Mouse (Mus musculus): ENCODE measurements around the gene Msi2. TPM values are rescaled to one million over a fixed set of nuclear protein-coding genes. Genes with fewer than 3 reads are reported as not detected.

Gene Msi2
- total and polyA plus RNA-seq, 2 experiments from 2014 or later: 33.0 to 170 TPM

- TF ChIP-seq CTCF (IDR thresholded peaks at IDR 0.05; ENCODE audit: low read depth): no peak
- Histone ChIP-seq H3K36me3 (ENCODE audit: insufficient read depth, low read length) (no peaks in the 10 kb centered on the region), H3K9ac (replicated peaks; ENCODE audit: low read length) (0 out of 2 replicates have a peak overlapping the region, but pooled peaks have one; percentile 14), H3K4me1 (ENCODE audit: insufficient read depth, low read length) (peaks cover 46% of the 10 kb centered on the region), H3K4me2 (ENCODE audit: low read depth, low read length) (peak overlapping the region; percentile 19; the same call in 1 of the 2 replicates), H3K27me3 (ENCODE audit: insufficient read depth, low read length) (no peaks in the 10 kb centered on the region), H3K27ac (peak overlapping the region; percentile 85), H3K4me3 (ENCODE audit: low read length) (no peak overlapping the region), H3K9me3 (ENCODE audit: low read length) (no peaks in the 10 kb centered on the region)
- peak; percentile 89 for DNase-seq (ENCODE audit: low spot score)
- 14% methylated on average over 7 of the region's 7 CpGs for WGBS
- ATAC-seq: peak; percentile 90
These were observed 236.6 kb downstream of the Msi2 start for GRCm38 (mm10) chr11:88481602-88482161.

GRCm38 (mm10) chr11:88481092-88481601 lies 237.2 kb downstream of the Msi2 start:
- no peaks in the 10 kb centered on the region for H3K36me3 ChIP-seq (ENCODE audit: insufficient read depth, low read length)
- H3K4me1 ChIP-seq (ENCODE audit: insufficient read depth, low read length): peaks cover 45% of the 10 kb centered on the region
- H3K27me3 ChIP-seq (ENCODE audit: insufficient read depth, low read length): no peaks in the 10 kb centered on the region
- no peak overlapping the region for H3K4me3 ChIP-seq (ENCODE audit: low read length)
- DNase-seq (ENCODE audit: low spot score) (no peak), ATAC-seq (peak; percentile 36)
- TF ChIP-seq CTCF (IDR thresholded peaks at IDR 0.05; ENCODE audit: low read depth): no peak
- 23% methylated on average over 9 of the region's 9 CpGs for WGBS
- H3K27ac ChIP-seq: peak overlapping the region; percentile 85
- H3K4me2 ChIP-seq (ENCODE audit: low read depth, low read length): peak overlapping the region; percentile 19; the same call in 1 of the 2 replicates
- no peaks in the 10 kb centered on the region for H3K9me3 ChIP-seq (ENCODE audit: low read length)
- 0 out of 2 replicates have a peak overlapping the region, but pooled peaks have one; percentile 14 for H3K9ac ChIP-seq (replicated peaks; ENCODE audit: low read length)

GRCm38 (mm10) chr11:88479498-88479897 lies 238.8 kb downstream of the Msi2 start:
- no peak for ATAC-seq
- 63% methylated on average over 5 of the region's 5 CpGs for WGBS
- Histone ChIP-seq H3K9ac (replicated peaks; ENCODE audit: low read length) (no peak overlapping the region), H3K27ac (peak overlapping the region; percentile 22; the same call in 1 of the 2 replicates), H3K9me3 (ENCODE audit: low read length) (no peaks in the 10 kb centered on the region), H3K4me2 (ENCODE audit: low read depth, low read length) (no peak overlapping the region), H3K4me1 (ENCODE audit: insufficient read depth, low read length) (peaks cover 53% of the 10 kb centered on the region), H3K27me3 (ENCODE audit: insufficient read depth, low read length) (no peaks in the 10 kb centered on the region), H3K36me3 (ENCODE audit: insufficient read depth, low read length) (no peaks in the 10 kb centered on the region), H3K4me3 (ENCODE audit: low read length) (no peak overlapping the region)
- no peak for TF ChIP-seq CTCF (IDR thresholded peaks at IDR 0.05; ENCODE audit: low read depth)
- no peak for DNase-seq (ENCODE audit: low spot score)

DNA sequence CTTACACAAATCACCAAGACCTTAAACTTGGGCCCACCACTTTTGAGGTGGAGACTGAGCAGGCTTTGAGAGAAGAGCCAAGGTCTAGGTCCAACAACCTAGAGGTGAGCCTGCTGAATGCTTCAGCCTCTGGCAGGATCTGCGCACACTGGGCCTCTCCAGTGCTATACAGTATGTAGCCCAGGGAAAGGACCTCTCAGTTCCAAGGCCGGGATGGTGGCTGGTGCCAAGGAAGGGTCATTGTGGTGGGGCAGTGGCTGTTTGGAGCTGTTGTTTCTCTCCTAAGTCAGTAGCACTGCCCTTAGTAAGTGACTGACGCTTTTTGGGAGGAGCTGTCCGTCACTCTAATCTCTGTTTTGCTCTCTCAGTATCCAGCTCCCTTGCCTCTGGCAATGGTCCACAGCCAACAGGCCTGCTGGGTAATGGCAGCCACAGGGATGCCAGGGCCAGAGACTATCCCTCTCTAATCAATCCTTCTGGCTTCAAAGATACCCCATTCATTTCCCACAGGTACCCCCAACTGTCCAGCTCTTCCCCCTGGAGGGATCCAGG lies 243.3 kb downstream of the Msi2 start:
- no peaks in the 10 kb centered on the region for H3K9me3 ChIP-seq (ENCODE audit: low read length)
- 56% methylated on average over 4 of the region's 4 CpGs for WGBS
- 0 out of 2 replicates have a peak overlapping the region, but pooled peaks have one; percentile 34 for H3K27ac ChIP-seq
- peak; percentile 55 for DNase-seq (ENCODE audit: low spot score)
- ATAC-seq: no peak; the same call in 1 of the 2 replicates
- no peak for TF ChIP-seq CTCF (IDR thresholded peaks at IDR 0.05; ENCODE audit: low read depth)
- H3K36me3 ChIP-seq (ENCODE audit: insufficient read depth, low read length): no peaks in the 10 kb centered on the region
- no peak overlapping the region for H3K4me2 ChIP-seq (ENCODE audit: low read depth, low read length)
- H3K4me1 ChIP-seq (ENCODE audit: insufficient read depth, low read length): peaks cover 37% of the 10 kb centered on the region
- H3K27me3 ChIP-seq (ENCODE audit: insufficient read depth, low read length): no peaks in the 10 kb centered on the region
- H3K4me3 ChIP-seq (ENCODE audit: low read length): no peak overlapping the region
- no peak overlapping the region for H3K9ac ChIP-seq (replicated peaks; ENCODE audit: low read length)

DNA sequence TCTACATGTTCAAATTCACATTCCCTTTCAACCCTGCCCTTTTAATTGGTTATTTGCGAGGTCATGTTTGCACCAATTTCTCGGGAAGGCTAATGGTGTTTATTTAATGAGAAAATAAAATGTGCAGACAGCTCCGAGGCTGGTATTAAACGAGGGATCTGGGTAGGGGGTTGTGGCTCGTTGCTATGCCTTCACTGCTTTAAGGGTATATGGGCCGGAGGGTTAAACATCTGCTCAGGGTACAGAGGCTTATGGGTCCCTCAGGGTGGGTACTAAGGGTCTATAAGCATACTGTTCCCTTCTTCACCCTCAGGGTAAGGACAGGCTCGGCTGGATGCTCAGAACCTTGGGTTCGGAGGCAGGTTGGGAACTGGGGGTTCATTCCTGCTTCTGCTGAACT lies 245.6 kb downstream of the Msi2 start:
- TF ChIP-seq CTCF (IDR thresholded peaks at IDR 0.05; ENCODE audit: low read depth): no peak
- Histone ChIP-seq H3K4me3 (ENCODE audit: low read length) (no peak overlapping the region), H3K4me2 (ENCODE audit: low read depth, low read length) (no peak overlapping the region), H3K9me3 (ENCODE audit: low read length) (no peaks in the 10 kb centered on the region), H3K36me3 (ENCODE audit: insufficient read depth, low read length) (no peaks in the 10 kb centered on the region), H3K9ac (replicated peaks; ENCODE audit: low read length) (no peak overlapping the region), H3K27me3 (ENCODE audit: insufficient read depth, low read length) (no peaks in the 10 kb centered on the region), H3K4me1 (ENCODE audit: insufficient read depth, low read length) (peaks cover 44% of the 10 kb centered on the region), H3K27ac (peak overlapping the region; percentile 73)
- 36% methylated on average over 8 of the region's 8 CpGs for WGBS
- ATAC-seq (no peak), DNase-seq (ENCODE audit: low spot score) (no peak)

- ATAC-seq: peak; percentile 90
- DNase-seq (ENCODE audit: low spot score): peak; percentile 86
These were observed 246.2 kb downstream of the Msi2 start for GRCm38 (mm10) chr11:88471981-88472647.

More at GRCm38 (mm10) chr11:88471981-88472647, 246.2 kb downstream of the Msi2 start:
- no peak overlapping the region for H3K4me2 ChIP-seq (ENCODE audit: low read depth, low read length)
- H3K9me3 ChIP-seq (ENCODE audit: low read length): no peaks in the 10 kb centered on the region
- H3K4me1 ChIP-seq (ENCODE audit: insufficient read depth, low read length): peaks cover 46% of the 10 kb centered on the region
- 11% methylated on average over 12 of the region's 12 CpGs for whole genome bisulfite sequencing
- H3K9ac ChIP-seq (replicated peaks; ENCODE audit: low read length): no peak overlapping the region
- H3K36me3 ChIP-seq (ENCODE audit: insufficient read depth, low read length): no peaks in the 10 kb centered on the region
- H3K4me3 ChIP-seq (ENCODE audit: low read length): no peak overlapping the region
- peak overlapping the region; percentile 73 for H3K27ac ChIP-seq
- no peaks in the 10 kb centered on the region for H3K27me3 ChIP-seq (ENCODE audit: insufficient read depth, low read length)
- TF ChIP-seq CTCF (IDR thresholded peaks at IDR 0.05; ENCODE audit: low read depth): no peak
